Comparison of ENCODE assay signal across 13 mouse cellular contexts in genomic region chr1:151942972-151943654, GRCm38 (mm10).
DNase-seq lines count a peak whose midpoint lies in the region; ATAC-seq and TF ChIP-seq lines count a peak whose summit lies in the region.
"Had no signal": no experiment of that assay in that cellular context is flagged by ENCODE, and none has a peak within 500 bp of the region (broad histone marks: within the 10 kb centered on the region; RNA-seq: fewer than 3 reads in every experiment).

No protein-coding gene starts in this region.

- peak overlapping the region; percentile 82 for H3K27ac ChIP-seq in midbrain, embryonic 10.5 days (replicated peaks)
- no peak overlapping the region for H3K27ac ChIP-seq in midbrain, postnatal 0 days (ENCODE audit: low read depth, low read length)
- peak overlapping the region; percentile 85 for H3K27ac ChIP-seq in hindbrain, embryonic 12.5 days
- H3K27ac ChIP-seq in olfactory bulb, adult 2 months (ENCODE audit: insufficient read depth, low read depth, low read length), result peak overlapping the region; percentile 83
- H3K27ac ChIP-seq: embryonic facial prominence, embryonic 12.5 days; liver, embryonic 13.5 days had no signal

- WGBS in midbrain, embryonic 10.5 days, result 57% methylated on average over 11 of the region's 11 CpGs
- WGBS in midbrain, postnatal 0 days, result 46% methylated on average over 11 of the region's 11 CpGs
- whole genome bisulfite sequencing in hindbrain, embryonic 12.5 days, result 48% methylated on average over 11 of the region's 11 CpGs
- 54% methylated on average over 11 of the region's 11 CpGs for WGBS in olfactory bulb, adult 2 months

- no peak overlapping the region for H3K4me3 ChIP-seq in midbrain, embryonic 10.5 days
- no peak overlapping the region for H3K4me3 ChIP-seq in midbrain, postnatal 0 days (ENCODE audit: low read depth, low read length)
- no peak overlapping the region for H3K4me3 ChIP-seq in hindbrain, embryonic 12.5 days
- H3K4me3 ChIP-seq in olfactory bulb, adult 2 months (ENCODE audit: insufficient read depth, low read depth, low read length), result no peak overlapping the region
- H3K4me3 ChIP-seq: embryonic facial prominence, embryonic 12.5 days; liver, embryonic 13.5 days had no signal

- TF ChIP-seq POLR2A in olfactory bulb, adult 2 months (IDR thresholded peaks at IDR 0.05; ENCODE audit: insufficient read depth, low read depth, low read length), result no peak

- no peak overlapping the region for H3K9ac ChIP-seq in midbrain, postnatal 0 days (replicated peaks; ENCODE audit: low read length, poor library complexity, severe bottlenecking)
- H3K9ac ChIP-seq in hindbrain, embryonic 12.5 days, result no peak overlapping the region
- H3K9ac ChIP-seq: embryonic facial prominence, embryonic 12.5 days; liver, embryonic 13.5 days had no signal

- no peaks in the 10 kb centered on the region for H3K27me3 ChIP-seq in midbrain, embryonic 10.5 days (ENCODE audit: low read depth, poor library complexity, severe bottlenecking)
- no peaks in the 10 kb centered on the region for H3K27me3 ChIP-seq in midbrain, postnatal 0 days (ENCODE audit: insufficient read depth, low read length)
- no peaks in the 10 kb centered on the region for H3K27me3 ChIP-seq in hindbrain, embryonic 12.5 days
- H3K27me3 ChIP-seq: embryonic facial prominence, embryonic 12.5 days; liver, embryonic 13.5 days had no signal

- no peaks in the 10 kb centered on the region for H3K9me3 ChIP-seq in midbrain, embryonic 10.5 days (replicated peaks)
- no peaks in the 10 kb centered on the region for H3K9me3 ChIP-seq in midbrain, postnatal 0 days (ENCODE audit: low read length)
- no peaks in the 10 kb centered on the region for H3K9me3 ChIP-seq in hindbrain, embryonic 12.5 days (replicated peaks)
- H3K9me3 ChIP-seq: embryonic facial prominence, embryonic 12.5 days; liver, embryonic 13.5 days had no signal

- H3K4me2 ChIP-seq in midbrain, postnatal 0 days (ENCODE audit: low read depth, low read length, poor library complexity, severe bottlenecking), result no peak overlapping the region
- H3K4me2 ChIP-seq in hindbrain, embryonic 12.5 days (replicated peaks), result no peak overlapping the region
- H3K4me2 ChIP-seq: embryonic facial prominence, embryonic 12.5 days; liver, embryonic 13.5 days had no signal

- TF ChIP-seq CTCF in midbrain, postnatal 0 days (IDR thresholded peaks at IDR 0.05), result no peak
- no peak for TF ChIP-seq CTCF in olfactory bulb, adult 2 months (IDR thresholded peaks at IDR 0.05; ENCODE audit: insufficient read depth, low read depth, low read length)

- peaks cover 68% of the 10 kb centered on the region for H3K4me1 ChIP-seq in midbrain, embryonic 10.5 days
- peaks cover 29% of the 10 kb centered on the region; the same call in 1 of the 2 replicates for H3K4me1 ChIP-seq in midbrain, postnatal 0 days (ENCODE audit: insufficient read depth, low read length)
- H3K4me1 ChIP-seq in hindbrain, embryonic 12.5 days, result peaks cover 57% of the 10 kb centered on the region
- peaks cover 31% of the 10 kb centered on the region for H3K4me1 ChIP-seq in olfactory bulb, adult 2 months (ENCODE audit: control insufficient read depth, insufficient read depth, low read length)

- no peak for DNase-seq in midbrain, embryonic 10.5 days (ENCODE audit: low spot score)
- DNase-seq in midbrain, postnatal 0 days (ENCODE audit: low spot score), result no peak
- peak; percentile 54 for DNase-seq in adrenal gland, postnatal 14 days
- DNase-seq in cerebellum, postnatal 4 days (ENCODE audit: low spot score in 2 of 2), result no peak
- DNase-seq: gastrocnemius, postnatal 36 days; kidney, adult 11 months; liver, embryonic 13.5 days; thymus, postnatal 36 days had no signal

- ATAC-seq in midbrain, postnatal 0 days (ENCODE audit: low FRiP score), result no peak
- peak; percentile 57 for ATAC-seq in hindbrain, embryonic 12.5 days (ENCODE audit: low FRiP score)
- ATAC-seq in activated CD4-positive, CD25-positive, alpha-beta regulatory T cell, adult 4 months, result no peak

- H3K36me3 ChIP-seq in midbrain, embryonic 10.5 days, result 0 out of 2 replicates have a peak, but pooled peaks cover 3% of the 10 kb centered on the region
- no peaks in the 10 kb centered on the region for H3K36me3 ChIP-seq in midbrain, postnatal 0 days (ENCODE audit: insufficient read depth, low read length)
- no peaks in the 10 kb centered on the region for H3K36me3 ChIP-seq in hindbrain, embryonic 12.5 days
- H3K36me3 ChIP-seq: embryonic facial prominence, embryonic 12.5 days; G1E; liver, embryonic 13.5 days had no signal
